Mouse (Mus musculus): ENCODE results near the gene Cenpi. TPM values are rescaled to one million over a fixed set of nuclear protein-coding genes. Genes with fewer than 3 reads are reported as not detected.

Cenpi gene
- polyA plus RNA-seq (2012; rRNA removed) = 0.57 and 1.0 TPM in 2 replicates

DNA sequence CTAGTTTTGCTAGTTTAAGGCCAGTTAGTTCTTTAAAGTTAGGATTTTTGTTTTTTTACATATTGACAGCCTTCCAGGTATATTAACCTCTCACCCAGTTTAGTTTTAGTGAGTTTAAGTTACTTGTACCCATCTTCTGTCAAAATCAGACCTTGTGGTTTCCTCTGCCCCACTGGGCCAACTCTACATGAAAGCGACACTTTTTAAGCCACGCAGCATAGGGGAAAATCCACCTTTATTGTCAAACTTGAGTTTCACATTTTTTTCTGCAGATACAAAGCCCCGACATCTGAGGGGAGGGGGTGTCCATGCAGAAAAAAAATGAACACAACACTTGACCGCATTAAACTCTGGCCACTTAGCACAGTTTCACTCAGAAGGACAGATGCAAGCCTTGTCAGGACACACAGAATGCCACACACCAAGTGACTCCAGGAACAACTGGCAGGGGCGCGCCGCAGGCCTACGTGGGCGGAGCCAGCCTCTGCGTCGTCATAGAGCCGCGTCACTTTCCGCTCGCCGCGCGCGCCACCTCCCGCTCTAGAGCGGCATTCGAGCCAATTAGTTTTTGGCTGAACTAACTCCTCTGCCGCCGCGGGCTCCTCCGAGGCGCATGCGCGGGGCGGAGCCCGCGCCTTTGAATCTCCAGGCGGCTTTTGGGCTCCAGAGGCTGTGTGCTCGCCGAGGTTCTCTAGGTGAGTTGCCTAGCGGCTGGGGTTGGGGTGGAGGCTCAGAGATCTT, at the start of gene Cenpi:
TSS of gene Cenpi (plus strand) at position 551 of the 741 bp plus-strand sequence.

DNA sequence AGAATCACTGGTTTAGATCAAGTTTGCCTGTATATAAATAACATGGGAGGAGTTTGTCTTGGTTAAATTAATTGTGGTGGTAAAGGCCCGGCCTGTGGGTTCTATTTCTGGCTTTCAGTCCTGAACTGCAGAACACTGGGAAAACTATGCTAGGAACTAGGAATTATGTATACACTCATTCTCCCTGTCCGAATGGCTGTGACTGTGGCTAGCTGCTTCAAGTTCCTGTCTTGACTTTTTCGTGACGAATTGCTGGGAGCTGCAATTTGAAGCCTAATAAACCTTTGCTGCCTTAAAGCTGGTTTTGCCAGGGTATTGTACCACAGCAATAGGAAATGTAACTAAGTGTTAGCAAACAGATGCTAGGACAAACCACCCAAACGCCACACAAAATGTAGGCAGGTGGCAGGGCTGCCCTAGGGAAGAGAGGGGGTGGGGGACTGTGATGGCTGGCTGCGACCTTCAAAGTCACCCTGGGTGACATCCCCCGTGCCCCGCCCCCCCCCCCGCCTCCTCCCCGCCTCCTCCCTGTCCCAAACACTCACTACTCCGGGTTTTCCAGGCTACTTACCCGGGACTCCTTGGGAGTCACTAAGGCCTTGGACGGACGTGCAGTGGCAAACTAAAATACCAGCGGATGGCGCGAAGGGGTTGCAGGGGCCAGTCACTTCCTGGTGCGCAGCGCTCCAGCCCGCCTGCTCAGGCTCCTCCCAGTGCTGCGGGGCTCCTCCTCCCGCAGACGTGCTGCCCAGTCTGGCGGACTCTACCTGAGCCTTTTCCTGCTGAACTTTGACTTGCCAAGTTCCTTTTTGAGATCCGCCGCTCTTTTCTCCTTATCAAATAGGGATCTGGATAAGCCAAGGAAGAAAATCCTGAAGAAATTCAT, 31.4 kb upstream of the Cenpi start, which contains the start of gene Trmt2b:
TSS of gene Trmt2b (minus strand) at position 710 of the 886 bp plus-strand sequence.

DNA sequence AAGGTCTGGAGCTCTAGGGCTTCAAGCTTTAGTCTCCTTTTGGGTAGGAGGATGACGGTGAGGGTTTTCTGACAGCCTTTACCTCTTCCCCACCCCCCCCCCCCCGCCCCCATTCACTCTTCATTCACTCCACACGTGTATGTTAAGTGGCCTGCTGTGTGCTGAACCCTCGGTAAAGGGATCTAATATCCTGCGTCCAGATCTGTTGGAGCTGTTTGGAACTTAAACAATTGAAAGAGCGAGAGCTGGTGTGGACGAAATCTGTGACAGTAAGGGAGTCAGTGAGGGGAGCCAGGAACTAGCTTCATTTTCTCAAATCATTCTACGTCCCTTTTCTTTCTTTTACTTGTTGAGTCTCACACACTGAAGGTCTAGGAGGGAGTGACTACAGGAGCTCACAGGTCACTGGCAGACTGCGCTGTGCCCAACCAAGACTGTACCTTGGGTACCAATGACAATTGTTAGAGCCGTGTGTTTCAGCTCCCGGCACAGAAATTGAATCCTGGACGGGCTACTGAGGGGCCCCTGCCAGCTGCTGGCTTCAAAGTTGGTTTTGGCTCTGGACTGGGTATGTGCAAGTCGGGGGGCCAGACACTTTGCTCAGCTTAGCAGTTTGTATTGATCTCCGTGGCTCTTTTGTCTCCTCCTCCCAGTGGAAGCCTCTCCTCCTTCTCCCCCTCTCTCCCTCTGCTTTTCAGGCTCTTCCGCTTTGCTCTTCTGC, 96.1 kb downstream of the Cenpi start, which contains the start of gene Drp2:
TSS of gene Drp2 (plus strand) at position 689 of the 721 bp plus-strand sequence.

Other genes with a start within 250 kb of the Cenpi start
- gene Cstf2, start 248.9 kb upstream of the Cenpi start, polyA plus RNA-seq (2012; rRNA removed) = 20.9 and 25.0 TPM in 2 replicates
- 0.33 and 0.34 TPM in 2 replicates for gene Xkrx, start 146.0 kb upstream of the Cenpi start, polyA plus RNA-seq (2012; rRNA removed)
- not detected in 2 replicates for gene Arl13a, start 120.6 kb upstream of the Cenpi start, polyA plus RNA-seq (2012; rRNA removed)
- gene Nox1, start 86.1 kb upstream of the Cenpi start, polyA plus RNA-seq (2012; rRNA removed) = not detected in 2 replicates
- gene Trmt2b, start 31.1 kb upstream of the Cenpi start, polyA plus RNA-seq (2012; rRNA removed) = 5.6 and 7.7 TPM in 2 replicates
- gene Tmem35a, start 12.9 kb upstream of the Cenpi start, polyA plus RNA-seq (2012; rRNA removed) = 11.7 and 14.8 TPM in 2 replicates
- gene Drp2, start 96.5 kb downstream of the Cenpi start, polyA plus RNA-seq (2012; rRNA removed) = 3.1 and 4.0 TPM in 2 replicates
- gene Taf7l, start 168.4 kb downstream of the Cenpi start, polyA plus RNA-seq (2012; rRNA removed) = not detected in 2 replicates
- 0.53 and 0.89 TPM in 2 replicates for gene Timm8a1, start 233.8 kb downstream of the Cenpi start, polyA plus RNA-seq (2012; rRNA removed)